ENCODE assay signal across 20 mouse cellular contexts in genomic region chr5:24389658-24390020, GRCm38 (mm10). TPM values are rescaled to one million over a fixed set of nuclear protein-coding genes. Genes with fewer than 3 reads are reported as not detected.
DNase-seq lines count a peak whose midpoint lies in the region; ATAC-seq and TF ChIP-seq lines count a peak whose summit lies in the region.
"Had no signal": no experiment of that assay in that cellular context is flagged by ENCODE, and none has a peak within 500 bp of the region (broad histone marks: within the 10 kb centered on the region; RNA-seq: fewer than 3 reads in every experiment).

No protein-coding gene starts in this region.

- WGBS in heart, embryonic 11.5 days (ENCODE audit: insufficient replicate concordance), result 79% methylated on average over 4 of the region's 4 CpGs
- WGBS in liver, embryonic 13.5 days (ENCODE audit: insufficient replicate concordance), result 62% methylated on average over 4 of the region's 4 CpGs
- 67% methylated on average over 4 of the region's 4 CpGs for WGBS in liver, embryonic 12.5 days (ENCODE audit: insufficient replicate concordance)
- 85% methylated on average over 4 of the region's 4 CpGs for WGBS in liver, postnatal 0 days (ENCODE audit: insufficient replicate concordance)

- in situ Hi-C loops in ES-E14 (cut with MboI; ENCODE audit: low sequenced_read_pairs in 2 of 2, unreplicated experiment in 2 of 2), result no loop called here

- no peak overlapping the region for H3K27ac ChIP-seq in heart, embryonic 11.5 days (ENCODE audit: low read depth, low read length)
- peak overlapping the region; percentile 8; the same call in 1 of the 2 replicates for H3K27ac ChIP-seq in liver, embryonic 13.5 days
- H3K27ac ChIP-seq in liver, embryonic 12.5 days, result no peak overlapping the region
- H3K27ac ChIP-seq in ES-E14 (ENCODE audit: insufficient read depth, low read depth, low read length, poor library complexity, severe bottlenecking), result 0 out of 2 replicates have a peak overlapping the region, but pooled peaks have one; percentile 34
- H3K27ac ChIP-seq in liver, postnatal 0 days (ENCODE audit: low read depth), result 0 out of 2 replicates have a peak overlapping the region, but pooled peaks have one; percentile 22
- H3K27ac ChIP-seq: limb, embryonic 15.5 days; lung, embryonic 15.5 days had no signal

- TF ChIP-seq CTCF in liver, postnatal 0 days (IDR thresholded peaks at IDR 0.05; ENCODE audit: low read depth), result no peak

- H3K4me2 ChIP-seq in heart, embryonic 11.5 days, result peak overlapping the region; percentile 20; the same call in 1 of the 2 replicates
- H3K4me2 ChIP-seq in liver, embryonic 13.5 days, result no peak overlapping the region
- no peak overlapping the region for H3K4me2 ChIP-seq in liver, embryonic 12.5 days
- H3K4me2 ChIP-seq in liver, postnatal 0 days (ENCODE audit: low read depth, low read length), result peak overlapping the region; percentile 14; the same call in 1 of the 2 replicates
- H3K4me2 ChIP-seq: heart, embryonic 12.5 days; limb, embryonic 15.5 days; lung, embryonic 15.5 days; midbrain, embryonic 11.5 days had no signal

- no peak for TF ChIP-seq EP300 in liver, postnatal 0 days (IDR thresholded peaks at IDR 0.05; ENCODE audit: low read depth)

- no peak overlapping the region for H3K4me3 ChIP-seq in heart, embryonic 11.5 days (ENCODE audit: low read depth, low read length)
- no peak overlapping the region for H3K4me3 ChIP-seq in liver, embryonic 13.5 days (replicated peaks)
- H3K4me3 ChIP-seq in liver, embryonic 12.5 days, result no peak overlapping the region
- H3K4me3 ChIP-seq in ES-E14 (ENCODE audit: insufficient read depth in 1 of 2, low read depth in 1 of 2, low read length in 2 of 2, poor library complexity in 1 of 2, severe bottlenecking in 1 of 2), result peak overlapping the region in 1 of 2 experiments; percentile 14; a peak in 1 of 4 replicates
- no peak overlapping the region for H3K4me3 ChIP-seq in liver, postnatal 0 days (ENCODE audit: low read depth, low read length)
- H3K4me3 ChIP-seq: heart, embryonic 12.5 days; limb, embryonic 15.5 days; lung, embryonic 15.5 days had no signal

- no peak overlapping the region for H3K9ac ChIP-seq in heart, embryonic 11.5 days (ENCODE audit: low read depth, low read length)
- H3K9ac ChIP-seq in liver, embryonic 13.5 days, result no peak overlapping the region
- no peak overlapping the region for H3K9ac ChIP-seq in liver, embryonic 12.5 days
- H3K9ac ChIP-seq in ES-E14 (ENCODE audit: insufficient read depth, low read depth, low read length, poor library complexity, severe bottlenecking), result no peak overlapping the region
- no peak overlapping the region for H3K9ac ChIP-seq in liver, postnatal 0 days (replicated peaks)
- H3K9ac ChIP-seq: heart, embryonic 12.5 days; limb, embryonic 15.5 days; lung, embryonic 15.5 days had no signal

- peaks cover 2% of the 10 kb centered on the region; the same call in 1 of the 2 replicates for H3K27me3 ChIP-seq in heart, embryonic 11.5 days (ENCODE audit: control insufficient read depth, insufficient read depth, low read length)
- H3K27me3 ChIP-seq in liver, embryonic 13.5 days, result peaks cover 47% of the 10 kb centered on the region
- H3K27me3 ChIP-seq in liver, embryonic 12.5 days (replicated peaks), result peaks cover 61% of the 10 kb centered on the region
- H3K27me3 ChIP-seq in liver, postnatal 0 days (ENCODE audit: insufficient read depth, low read length), result peaks cover 9% of the 10 kb centered on the region
- H3K27me3 ChIP-seq: Patski had no signal

- no peaks in the 10 kb centered on the region for H3K36me3 ChIP-seq in heart, embryonic 11.5 days (ENCODE audit: control insufficient read depth, insufficient read depth, low read length)
- H3K36me3 ChIP-seq in liver, embryonic 13.5 days, result no peaks in the 10 kb centered on the region
- H3K36me3 ChIP-seq in liver, embryonic 12.5 days, result no peaks in the 10 kb centered on the region
- H3K36me3 ChIP-seq in ES-E14 (ENCODE audit: control insufficient read depth, insufficient read depth, low read length, poor library complexity, severe bottlenecking), result no peaks in the 10 kb centered on the region
- no peaks in the 10 kb centered on the region for H3K36me3 ChIP-seq in liver, postnatal 0 days (replicated peaks; ENCODE audit: insufficient read depth, low read length)
- H3K36me3 ChIP-seq: heart, embryonic 12.5 days; limb, embryonic 15.5 days; lung, embryonic 15.5 days had no signal

- H3K9me3 ChIP-seq in heart, embryonic 11.5 days (replicated peaks; ENCODE audit: control insufficient read depth, low read length), result no peaks in the 10 kb centered on the region
- no peaks in the 10 kb centered on the region for H3K9me3 ChIP-seq in liver, embryonic 13.5 days (replicated peaks)
- no peaks in the 10 kb centered on the region for H3K9me3 ChIP-seq in liver, embryonic 12.5 days (replicated peaks)
- H3K9me3 ChIP-seq in ES-E14 (ENCODE audit: control insufficient read depth, insufficient read depth, low read depth, low read length), result no peaks in the 10 kb centered on the region
- no peaks in the 10 kb centered on the region for H3K9me3 ChIP-seq in liver, postnatal 0 days (ENCODE audit: low read length)
- H3K9me3 ChIP-seq: heart, embryonic 12.5 days; limb, embryonic 15.5 days; lung, embryonic 15.5 days had no signal

- peaks cover 23% of the 10 kb centered on the region for H3K4me1 ChIP-seq in heart, embryonic 11.5 days (ENCODE audit: control insufficient read depth, insufficient read depth, low read length)
- peaks cover 49% of the 10 kb centered on the region for H3K4me1 ChIP-seq in liver, embryonic 13.5 days (replicated peaks)
- H3K4me1 ChIP-seq in liver, embryonic 12.5 days, result peaks cover 40% of the 10 kb centered on the region
- H3K4me1 ChIP-seq in ES-E14 (ENCODE audit: control insufficient read depth in 2 of 2, insufficient read depth in 2 of 2, low read length in 2 of 2, poor library complexity in 1 of 2), result peaks cover 3 to 14% of the 10 kb centered on the region in 2 experiments; a peak in 2 of 4 replicates
- peaks cover 55% of the 10 kb centered on the region for H3K4me1 ChIP-seq in liver, postnatal 0 days (ENCODE audit: insufficient read depth)

- no peak for ATAC-seq in heart, embryonic 11.5 days (replicated peaks; ENCODE audit: insufficient number of reproducible peaks, low FRiP score, low TSS enrichment)
- no peak for ATAC-seq in liver, embryonic 13.5 days (ENCODE audit: low read depth)
- no peak for ATAC-seq in liver, embryonic 12.5 days
- ATAC-seq in liver, postnatal 0 days, result no peak
- ATAC-seq: Patski had no signal

- DNase-seq in heart, adult 18-20 months, result no peak
- DNase-seq in liver, embryonic 13.5 days, result no peak
- no peak for DNase-seq in ES-E14 (ENCODE audit: low read depth, low spot score)
- no peak for DNase-seq in liver, postnatal 0 days
- no peak for DNase-seq in retina, postnatal 1 day
- no peak for DNase-seq in thymus, postnatal 14 days
- DNase-seq: cerebellum, adult 11-12 months; cerebellum, postnatal 10 days; gastrocnemius, postnatal 25 days; thymus, adult 18-20 months had no signal

TF ChIP-seq in ES-E14, 5 proteins besides CTCF, POLR2A, EP300 and RAD21:
- TF ChIP-seq ZNF384 (IDR thresholded peaks at IDR 0.05; ENCODE audit: low read depth, low read length) (no peak), CHD2 (IDR thresholded peaks at IDR 0.05; ENCODE audit: low read depth, low read length) (no peak), HCFC1 (IDR thresholded peaks at IDR 0.05; ENCODE audit: borderline replicate concordance, insufficient read depth, low read length) (no peak), MAFK (IDR thresholded peaks at IDR 0.05; ENCODE audit: insufficient read depth, low read depth, low read length) (no peak), ZC3H11A (IDR thresholded peaks at IDR 0.05; ENCODE audit: borderline replicate concordance, low read depth, low read length) (no peak)
TF ChIP-seq in ES-E14: peak in this region for 0.

RNA-seq across cellular contexts. Expression of gene Atg9b, which starts 2.3 kb away (rescaled TPM):
- polyA plus RNA-seq in heart, embryonic 11.5 days (2014; fragmentation: Nextera tagmentation; extraction: Ambion mirVana), result 0.49 and 1.5 TPM in 2 replicates
- total RNA-seq in heart, adult 18-20 months (2021), result 1 to 10 TPM in 1 of 2 experiments, under 1 TPM in 1; 0.75 to 1.4 TPM
- polyA plus RNA-seq in liver, embryonic 13.5 days (2015; fragmentation: Nextera tagmentation; extraction: Ambion mirVana), result 0.56 and 0.60 TPM in 2 replicates
- 0.47 and 0.93 TPM in 2 replicates for polyA plus RNA-seq in liver, embryonic 12.5 days (2016; fragmentation: Nextera tagmentation; extraction: Ambion mirVana)
- 3.7 and 8.2 TPM in 2 replicates for total RNA-seq in ES-E14 (2012; rRNA removed)
- 0.25 and 0.48 TPM in 2 replicates for polyA plus RNA-seq in liver, postnatal 0 days (2015; fragmentation: Nextera tagmentation; extraction: Ambion mirVana)
- total RNA-seq: neutrophil, adult 5-6 weeks had no signal

RNA-seq across cellular contexts. Expression of gene Abcb8, which starts 3.8 kb away (rescaled TPM):
- 44.6 and 53.1 TPM in 2 replicates for polyA plus RNA-seq in heart, embryonic 11.5 days (2014; fragmentation: Nextera tagmentation; extraction: Ambion mirVana)
- total RNA-seq in heart, adult 18-20 months (2021), result 10 to 100 TPM; 87.2 to 90.7 TPM
- polyA plus RNA-seq in liver, embryonic 13.5 days (2015; fragmentation: Nextera tagmentation; extraction: Ambion mirVana), result 30.2 and 30.5 TPM in 2 replicates
- 32.6 and 34.1 TPM in 2 replicates for polyA plus RNA-seq in liver, embryonic 12.5 days (2016; fragmentation: Nextera tagmentation; extraction: Ambion mirVana)
- total RNA-seq in ES-E14 (2012; rRNA removed), result 46.5 and 70.5 TPM in 2 replicates
- polyA plus RNA-seq in liver, postnatal 0 days (2015; fragmentation: Nextera tagmentation; extraction: Ambion mirVana), result 20.3 and 22.3 TPM in 2 replicates

RNA-seq across cellular contexts. Expression of gene Asic3, which starts 23.6 kb away (rescaled TPM):
- 0.20 TPM in 1 of 2 replicates, not detected in the other for polyA plus RNA-seq in heart, embryonic 11.5 days (2014; fragmentation: Nextera tagmentation; extraction: Ambion mirVana)
- total RNA-seq in heart, adult 18-20 months (2021), result not detected
- polyA plus RNA-seq in liver, embryonic 13.5 days (2015; fragmentation: Nextera tagmentation; extraction: Ambion mirVana), result not detected in 2 replicates
- polyA plus RNA-seq in liver, embryonic 12.5 days (2016; fragmentation: Nextera tagmentation; extraction: Ambion mirVana), result not detected in 2 replicates
- 0.40 and 0.90 TPM in 2 replicates for total RNA-seq in ES-E14 (2012; rRNA removed)
- 0.11 TPM in 1 of 2 replicates, not detected in the other for polyA plus RNA-seq in liver, postnatal 0 days (2015; fragmentation: Nextera tagmentation; extraction: Ambion mirVana)
- total RNA-seq: left cerebral cortex, postnatal 36 days had no signal
- polyA plus RNA-seq: forebrain, embryonic 11.5 days had no signal

RNA-seq across cellular contexts. Expression of gene Nos3, which starts 25.0 kb away (rescaled TPM):
- 21.5 and 30.4 TPM in 2 replicates for polyA plus RNA-seq in heart, embryonic 11.5 days (2014; fragmentation: Nextera tagmentation; extraction: Ambion mirVana)
- 10 to 100 TPM; 21.8 to 22.6 TPM for total RNA-seq in heart, adult 18-20 months (2021)
- polyA plus RNA-seq in liver, embryonic 13.5 days (2015; fragmentation: Nextera tagmentation; extraction: Ambion mirVana), result 2.5 and 2.7 TPM in 2 replicates
- polyA plus RNA-seq in liver, embryonic 12.5 days (2016; fragmentation: Nextera tagmentation; extraction: Ambion mirVana), result 4.4 and 4.9 TPM in 2 replicates
- total RNA-seq in ES-E14 (2012; rRNA removed), result 2.2 and 5.8 TPM in 2 replicates
- 1.7 and 1.8 TPM in 2 replicates for polyA plus RNA-seq in liver, postnatal 0 days (2015; fragmentation: Nextera tagmentation; extraction: Ambion mirVana)
- total RNA-seq: neutrophil, adult 5-6 weeks had no signal

RNA-seq across cellular contexts. Expression of gene Cdk5, which starts 33.7 kb away (rescaled TPM):
- 34.0 and 36.2 TPM in 2 replicates for polyA plus RNA-seq in heart, embryonic 11.5 days (2014; fragmentation: Nextera tagmentation; extraction: Ambion mirVana)
- total RNA-seq in heart, adult 18-20 months (2021), result 10 to 100 TPM; 19.3 to 23.0 TPM
- 10.9 and 11.3 TPM in 2 replicates for polyA plus RNA-seq in liver, embryonic 13.5 days (2015; fragmentation: Nextera tagmentation; extraction: Ambion mirVana)
- 13.0 and 14.1 TPM in 2 replicates for polyA plus RNA-seq in liver, embryonic 12.5 days (2016; fragmentation: Nextera tagmentation; extraction: Ambion mirVana)
- 17.8 and 23.4 TPM in 2 replicates for total RNA-seq in ES-E14 (2012; rRNA removed)
- polyA plus RNA-seq in liver, postnatal 0 days (2015; fragmentation: Nextera tagmentation; extraction: Ambion mirVana), result 11.5 and 13.1 TPM in 2 replicates

Comparison
In these comparisons a context has a peak if more than half of its experiments do, and no peak if none do; other contexts are left out.
1. H3K27ac ChIP-seq: peak in liver, embryonic 13.5 days (single experiment), ES-E14 (single experiment) and liver, postnatal 0 days (single experiment); none in heart, embryonic 11.5 days (single experiment) and liver, embryonic 12.5 days (single experiment).
2. H3K4me2 ChIP-seq: peak in heart, embryonic 11.5 days (single experiment) and liver, postnatal 0 days (single experiment); none in liver, embryonic 13.5 days (single experiment) and liver, embryonic 12.5 days (single experiment).